Mouse (Mus musculus) small intestine, adult 2 months (tissue): ENCODE results near the gene Tns3. TPM values are rescaled to one million over a fixed set of nuclear protein-coding genes. Genes with fewer than 3 reads are reported as not detected.
A peak's percentile ranks its signal among the peaks of the same experiment; 100 is the strongest.

Experiments
- H3K27ac ChIP-seq: fragments of 200-500 bp; 2 replicates; pipeline ENCODE4 v1.5.1; 2012; ENCODE audit warnings: low read depth, low read length, control low read depth, inconsistent platforms; ENCODE audit not compliant: insufficient read depth
- H3K27me3 ChIP-seq: fragments of 200-500 bp; 2 replicates; pipeline ENCODE4 v1.6.1; 2012; ENCODE audit warnings: mild to moderate bottlenecking, moderate library complexity, low read length, inconsistent platforms; ENCODE audit not compliant: control insufficient read depth, insufficient read depth
- H3K36me3 ChIP-seq: fragments of 200-500 bp; 2 replicates; pipeline ENCODE4 v1.6.1; 2012; ENCODE audit warnings: mild to moderate bottlenecking, low read length, control low read depth, inconsistent platforms; ENCODE audit not compliant: control insufficient read depth, insufficient read depth
- H3K4me1 ChIP-seq: fragments of 200-500 bp; 2 replicates; pipeline ENCODE4 v1.6.1; 2012; ENCODE audit warnings: low read length, inconsistent platforms, mixed read lengths; ENCODE audit not compliant: control insufficient read depth, insufficient read depth, insufficient read length
- H3K4me3 ChIP-seq: fragments of 200-500 bp; 2 replicates; pipeline ENCODE4 v1.5.1; 2012; ENCODE audit warnings: low read depth, mild to moderate bottlenecking, control low read depth, inconsistent platforms, low read length, moderate library complexity
- CTCF ChIP-seq: fragments of 200-500 bp; IDR thresholded peaks from 2 replicates; pipeline ENCODE4 v1.5.1; 2012; ENCODE audit warnings: low read depth, mild to moderate bottlenecking, control low read depth, inconsistent platforms, low read length, moderate library complexity, mixed read lengths; ENCODE audit not compliant: insufficient replicate concordance, insufficient read length; ENCODE audit errors: extremely low read depth
- POLR2A ChIP-seq: fragments of 200-500 bp; IDR thresholded peaks from 2 replicates; pipeline ENCODE4 v1.6.1; 2012; ENCODE audit warnings: low read depth, mild to moderate bottlenecking, control low read depth, inconsistent platforms, low read length, moderate library complexity
- WGBS: fragments of 180-500 bp; shearing (Covaris S2); methylation state at CpG from one replicate; pipeline ENCODE4 v1.1.7; 2018; 5-methylcytosine and 5-hydroxymethylcytosine counted together
- polyA plus RNA-seq: library from polyadenylated mRNA; depleted of rRNA; stranded (reverse); fragments of >200 nt; gene quantifications from 2 replicates; pipeline ENCODE4 v1.2.3, GENCODE M21; 2012

Gene Tns3
- polyA plus RNA-seq, 1 experiment = 24.9 TPM

DNA sequence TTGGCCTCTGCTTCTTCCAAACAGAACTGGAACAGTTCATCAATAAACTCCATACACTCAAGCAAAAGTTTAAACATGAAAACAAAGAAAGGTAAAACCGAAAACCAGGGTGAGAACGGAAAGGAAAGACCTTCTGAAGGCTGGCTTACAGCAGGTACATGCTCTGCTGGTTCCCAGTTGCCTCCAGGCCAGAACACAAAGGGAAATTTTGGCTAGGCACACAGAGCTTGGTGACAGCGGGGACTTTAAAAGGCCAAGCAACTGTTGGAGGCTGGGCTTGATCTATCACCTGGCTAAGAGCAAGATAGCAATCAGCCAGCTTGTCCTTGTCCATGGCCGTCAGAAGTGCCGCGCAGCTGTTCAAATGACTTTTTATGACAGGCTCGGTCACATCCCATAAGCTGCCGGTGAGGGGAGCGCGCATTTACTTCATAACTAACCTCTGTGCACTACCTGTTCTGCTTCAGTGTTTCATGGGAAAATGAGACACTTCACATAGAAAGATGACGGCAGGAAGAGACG is 105.5 kb downstream of the Tns3 start:
- H3K36me3 ChIP-seq = no peaks in the 10 kb centered on the region
- 33% methylated on average over 12 of the region's 12 CpGs for WGBS
- TF ChIP-seq POLR2A (no peak), CTCF (no peak)
- H3K4me3 ChIP-seq = no peak overlapping the region
- H3K27ac ChIP-seq = peak overlapping the region; percentile 6; the same call in 1 of the 2 replicates
- no peaks in the 10 kb centered on the region for H3K27me3 ChIP-seq
- peaks cover 20% of the 10 kb centered on the region for H3K4me1 ChIP-seq

DNA sequence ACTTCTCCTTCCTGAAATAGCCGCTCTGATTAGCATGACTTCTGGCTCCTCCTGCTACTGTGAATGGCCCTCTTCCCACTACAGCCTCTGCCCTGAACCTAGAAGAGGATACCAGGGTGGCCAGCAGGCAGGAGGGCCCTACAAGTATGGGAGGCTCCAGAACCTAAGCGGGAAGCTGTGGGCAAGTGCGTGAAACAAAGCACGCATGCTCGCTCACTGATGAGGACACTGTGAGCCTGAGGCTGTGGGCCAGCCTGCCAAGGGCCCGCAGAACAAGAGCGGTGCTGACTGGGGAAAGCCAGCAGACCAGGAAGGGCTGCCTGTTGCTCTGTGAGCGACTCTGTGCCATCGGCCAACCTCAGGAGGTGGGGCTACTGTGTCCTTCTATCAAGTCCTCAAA is 106.1 kb downstream of the Tns3 start:
- H3K4me3 ChIP-seq = peak overlapping the region; percentile 15
- TF ChIP-seq POLR2A (no peak), CTCF (no peak)
- H3K4me1 ChIP-seq = peaks cover 20% of the 10 kb centered on the region
- H3K27ac ChIP-seq = peak overlapping the region; percentile 34; the same call in 1 of the 2 replicates
- H3K36me3 ChIP-seq = no peaks in the 10 kb centered on the region
- WGBS = 25% methylated on average over 9 of the region's 9 CpGs
- no peaks in the 10 kb centered on the region for H3K27me3 ChIP-seq

DNA sequence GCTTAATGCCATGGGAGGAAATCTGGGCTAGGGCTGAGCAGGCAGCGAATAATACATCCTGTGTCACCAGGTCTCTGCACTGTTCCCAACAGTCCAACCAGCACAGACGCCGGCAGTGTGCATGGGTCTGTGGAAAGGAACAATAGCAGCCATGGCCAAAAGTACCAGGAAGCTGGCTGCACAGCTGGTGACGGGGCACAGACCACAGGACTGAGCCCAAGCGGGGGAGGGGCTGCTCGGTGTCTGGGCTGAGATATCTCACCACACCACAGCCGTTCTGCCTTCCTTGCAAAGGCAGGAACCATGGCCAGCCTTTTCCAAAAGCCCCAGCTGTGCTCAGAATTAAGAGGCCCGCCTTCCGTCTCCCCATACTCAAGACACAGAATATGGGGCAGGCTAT is 107.3 kb downstream of the Tns3 start:
- H3K36me3 ChIP-seq = no peaks in the 10 kb centered on the region
- H3K27ac ChIP-seq = no peak overlapping the region
- no peaks in the 10 kb centered on the region for H3K27me3 ChIP-seq
- WGBS = 24% methylated on average over 9 of the region's 9 CpGs
- peak overlapping the region; percentile 6; the same call in 1 of the 2 replicates for H3K4me3 ChIP-seq
- TF ChIP-seq POLR2A (no peak), CTCF (no peak)
- H3K4me1 ChIP-seq = peaks cover 20% of the 10 kb centered on the region

DNA sequence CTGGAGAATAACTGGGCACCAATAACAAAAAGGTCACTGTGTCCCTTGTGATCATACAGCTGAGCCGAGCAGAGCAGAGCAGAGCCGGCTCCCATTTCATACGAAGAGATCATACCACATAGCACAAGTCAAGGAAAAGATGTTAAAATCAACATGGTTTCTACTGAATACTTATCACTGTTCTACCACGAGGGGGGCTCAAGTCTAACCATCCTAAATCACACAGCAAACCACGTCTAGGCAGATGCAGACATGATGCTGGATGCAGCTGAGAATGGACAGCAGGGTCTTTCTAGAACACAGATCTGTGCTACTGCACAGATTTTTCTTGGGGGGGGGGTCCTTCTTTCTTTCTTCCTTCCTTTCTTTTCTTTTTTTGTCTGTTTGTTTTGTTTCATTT is 112.6 kb downstream of the Tns3 start:
- H3K36me3 ChIP-seq = peaks cover 5% of the 10 kb centered on the region
- TF ChIP-seq CTCF (no peak), POLR2A (no peak)
- H3K27me3 ChIP-seq = no peaks in the 10 kb centered on the region
- no peaks in the 10 kb centered on the region; the same call in 1 of the 2 replicates for H3K4me1 ChIP-seq
- H3K4me3 ChIP-seq = no peak overlapping the region
- 81% methylated on average over 5 of the region's 5 CpGs for WGBS
- H3K27ac ChIP-seq = no peak overlapping the region

DNA sequence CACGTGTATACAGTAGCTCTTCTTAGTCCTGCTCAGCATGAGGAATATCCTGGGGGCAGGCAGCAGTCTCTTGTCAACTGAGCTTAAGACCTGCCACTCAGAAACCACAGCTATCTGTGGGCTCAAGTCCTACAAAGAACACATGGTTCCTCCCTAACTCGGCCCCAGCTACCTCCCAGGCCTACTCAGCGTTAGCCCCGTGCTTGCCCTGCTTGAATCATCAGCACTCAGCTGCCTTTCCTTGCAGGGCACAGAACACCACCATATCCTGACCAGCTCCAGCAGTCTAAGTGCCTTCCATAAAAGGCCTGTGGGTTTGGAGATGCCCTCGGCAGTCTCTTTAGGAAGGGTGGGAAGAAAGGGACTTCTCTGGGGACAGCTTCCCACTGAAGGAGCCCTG is 116.7 kb downstream of the Tns3 start:
- peaks cover 20% of the 10 kb centered on the region for H3K36me3 ChIP-seq
- WGBS = 53% methylated on average over 5 of the region's 5 CpGs
- TF ChIP-seq POLR2A (no peak), CTCF (no peak)
- H3K27me3 ChIP-seq = no peaks in the 10 kb centered on the region
- no peak overlapping the region for H3K4me3 ChIP-seq
- no peak overlapping the region for H3K27ac ChIP-seq
- H3K4me1 ChIP-seq = no peaks in the 10 kb centered on the region; the same call in 1 of the 2 replicates

DNA sequence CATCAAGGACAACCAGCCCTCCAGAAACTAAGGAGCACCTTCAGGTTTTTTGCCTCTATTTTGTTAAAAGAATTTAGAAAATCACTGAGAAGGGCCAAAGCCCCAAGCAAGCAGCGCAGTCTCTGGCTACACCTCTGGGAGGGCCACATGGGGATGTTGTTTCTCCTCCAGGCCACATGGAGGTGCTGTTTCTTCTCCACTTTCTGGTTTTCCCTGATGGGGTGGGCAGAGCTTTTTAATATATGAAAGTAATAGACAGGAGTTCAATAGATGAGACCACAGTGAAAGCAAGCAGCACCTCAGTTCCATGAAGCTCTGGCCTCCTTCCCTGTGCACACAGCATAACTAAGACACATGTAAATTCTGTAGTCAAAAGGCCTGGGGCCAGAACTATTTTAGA is 118.5 kb downstream of the Tns3 start:
- H3K27ac ChIP-seq = no peak overlapping the region
- no peak for TF ChIP-seq POLR2A
- peak; percentile 66; the same call in 1 of the 2 replicates for TF ChIP-seq CTCF
- peaks cover 33% of the 10 kb centered on the region for H3K36me3 ChIP-seq

DNA sequence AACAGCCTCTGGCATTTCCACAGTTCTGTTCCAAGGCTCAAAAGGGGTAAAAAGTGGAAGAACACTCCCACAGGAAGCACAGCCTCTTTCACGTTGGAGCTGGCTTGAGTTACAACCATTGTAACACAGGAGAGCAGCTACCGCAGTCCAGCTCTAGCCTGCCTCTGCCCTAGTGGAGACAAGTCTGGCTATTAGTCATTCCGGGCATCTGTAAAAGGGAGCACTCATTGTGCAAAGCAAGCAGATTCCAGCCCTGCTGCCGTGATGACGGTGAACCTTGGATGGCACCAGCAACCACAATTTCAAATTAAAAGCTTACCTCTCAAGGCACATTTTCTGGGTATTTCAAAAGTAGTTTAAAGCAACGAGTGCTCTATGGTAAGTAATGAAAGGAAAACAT is 120.0 kb downstream of the Tns3 start:
- H3K4me3 ChIP-seq = no peak overlapping the region
- no peak for TF ChIP-seq POLR2A
- TF ChIP-seq CTCF = no peak
- H3K27ac ChIP-seq = no peak overlapping the region
- no peaks in the 10 kb centered on the region for H3K27me3 ChIP-seq
- no peaks in the 10 kb centered on the region for H3K4me1 ChIP-seq
- 67% methylated on average over 6 of the region's 6 CpGs for WGBS
- H3K36me3 ChIP-seq = peaks cover 35% of the 10 kb centered on the region

More for the DNA sequence above, 118.5 kb downstream of the Tns3 start:
- H3K4me1 ChIP-seq = no peaks in the 10 kb centered on the region; the same call in 1 of the 2 replicates
- no peaks in the 10 kb centered on the region for H3K27me3 ChIP-seq
- WGBS = 92% methylated on average over 1 of the region's 1 CpGs
- H3K4me3 ChIP-seq = no peak overlapping the region
